Mouse (Mus musculus) ovary, postnatal 36 days (tissue): ENCODE data around the gene Lnx2.

Experiments used
- DNase-seq: peaks from one replicate; pipeline ENCODE4 v3.0.0; 2022; ENCODE audit warnings: low spot score, mixed read lengths

Gene Lnx2

GRCm38 (mm10) chr5:147077305-147078034, 1.1 kb upstream of the Lnx2 start:
- DNase-seq: peak; percentile 95

GRCm38 (mm10) chr5:147076799-147077165, 396 bp upstream of the Lnx2 start, which contains the start of gene Polr1d:
TSS of gene Polr1d (plus strand) at chr5:147077050.
- DNase-seq: no peak

- DNase-seq: no peak
Observed at GRCm38 (mm10) chr5:147075103-147076025, 1.0 kb downstream of the Lnx2 start.

DNA sequence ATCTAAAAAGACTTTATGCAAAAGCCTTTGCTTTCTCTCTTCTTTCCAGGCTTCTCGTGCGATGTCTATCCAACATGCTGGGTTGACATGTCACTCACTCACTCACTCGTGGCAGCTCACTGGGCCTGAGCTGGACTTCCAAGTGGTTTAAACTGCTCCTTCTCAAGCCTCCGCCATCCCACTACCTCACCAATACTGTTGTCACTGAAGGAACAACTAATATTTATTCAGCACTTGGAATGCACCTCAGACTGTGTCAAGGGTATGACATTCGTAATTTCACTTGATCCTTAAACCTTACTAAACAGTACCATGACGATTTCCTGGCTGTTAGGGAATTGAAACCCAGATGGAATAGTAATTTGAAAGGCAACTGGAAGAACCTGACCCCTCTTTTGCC, 2.6 kb downstream of the Lnx2 start:
- DNase-seq: no peak

DNA sequence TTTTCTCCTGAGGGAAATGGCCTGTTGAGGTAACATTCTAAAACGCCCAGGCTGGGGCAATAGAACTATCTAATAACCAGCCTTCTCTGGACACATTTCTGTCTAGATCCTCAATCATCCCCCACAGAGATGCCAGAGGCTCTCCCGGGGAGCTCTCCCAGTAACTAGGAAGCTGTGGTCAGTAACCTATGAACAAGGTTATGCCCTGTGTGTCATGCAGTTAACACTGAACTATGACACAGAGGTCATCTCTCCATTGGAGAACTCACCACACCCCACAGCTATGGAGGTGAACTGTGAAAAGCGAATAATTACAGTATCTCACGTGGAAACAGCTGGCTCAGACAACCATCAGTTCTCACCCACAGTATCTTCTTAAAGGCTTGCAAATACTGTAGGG, 4.5 kb downstream of the Lnx2 start:
- DNase-seq: no peak

DNA sequence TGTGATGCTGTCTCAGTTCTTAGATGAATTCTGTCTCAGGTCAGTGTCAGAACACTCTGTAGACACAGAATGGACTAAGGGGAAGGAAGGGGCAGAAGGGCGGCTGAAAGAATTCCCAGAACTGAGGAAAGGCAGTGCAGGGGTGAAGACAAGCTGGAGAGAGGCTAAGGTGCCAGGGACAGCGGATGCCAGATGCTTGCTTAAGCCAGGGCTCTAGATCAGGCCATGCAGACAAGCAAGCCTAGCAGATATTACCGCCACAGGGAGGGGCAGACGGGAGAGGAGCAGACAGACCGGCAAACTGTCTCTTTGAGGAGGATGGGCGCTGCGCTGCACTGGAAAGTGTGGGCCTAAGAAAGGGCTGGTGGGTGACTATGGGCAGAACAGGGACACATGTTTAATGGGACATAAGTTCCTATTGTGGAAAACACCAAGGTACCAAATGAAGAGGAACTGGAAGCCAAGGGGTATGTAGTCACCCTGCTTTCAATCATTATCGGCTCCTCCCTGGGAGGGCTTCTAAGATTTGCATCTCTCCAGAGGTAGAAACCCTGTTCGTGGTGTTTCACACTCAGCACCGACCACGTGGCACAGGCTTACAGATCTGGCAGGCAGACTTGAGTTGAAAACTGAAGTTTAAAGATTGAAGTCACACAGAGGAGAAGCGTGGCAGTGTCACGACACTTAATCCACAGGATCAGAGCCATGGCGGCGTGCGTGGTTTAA, 5.4 kb downstream of the Lnx2 start:
- no peak for DNase-seq

DNA sequence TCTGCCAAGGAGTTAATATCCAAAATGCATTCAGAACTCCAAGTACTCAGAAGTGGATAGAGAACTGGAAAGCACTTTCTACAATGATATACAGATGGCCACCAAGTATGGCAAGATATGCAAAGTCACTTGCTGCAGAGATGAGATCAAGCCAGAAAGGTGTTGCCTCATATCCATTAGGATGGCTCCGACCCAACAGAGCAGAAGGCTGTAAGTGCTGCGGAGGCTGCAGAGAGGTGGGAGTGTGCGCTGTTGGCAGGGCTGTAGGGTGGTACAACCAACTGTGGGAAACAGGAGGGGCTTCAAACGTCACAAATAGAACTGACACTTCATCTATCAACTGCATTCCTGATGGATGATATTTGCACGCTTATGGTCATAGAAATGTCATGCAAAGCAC, 7.5 kb downstream of the Lnx2 start:
- no peak for DNase-seq

DNA sequence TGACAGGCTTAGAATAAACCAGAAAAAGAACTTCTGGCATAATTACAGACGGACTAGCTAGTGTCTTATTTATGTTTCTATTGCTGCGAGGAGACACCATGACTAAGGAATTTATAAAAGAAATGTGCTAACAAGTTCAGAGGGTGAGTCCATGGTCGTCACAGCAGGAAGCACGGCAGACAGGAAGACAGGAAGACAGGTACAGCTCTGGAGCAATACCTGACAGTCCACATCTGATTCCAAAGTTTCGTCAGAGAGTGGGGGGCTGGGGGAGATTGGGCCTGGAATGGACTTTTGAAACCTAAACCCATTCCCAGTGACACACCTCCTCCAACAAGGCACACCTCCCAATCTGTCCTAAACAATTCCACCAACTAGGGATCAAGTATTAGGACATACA, 9.4 kb downstream of the Lnx2 start:
- no peak for DNase-seq

GRCm38 (mm10) chr5:147066129-147066528, 10.3 kb downstream of the Lnx2 start:
- no peak for DNase-seq

DNA sequence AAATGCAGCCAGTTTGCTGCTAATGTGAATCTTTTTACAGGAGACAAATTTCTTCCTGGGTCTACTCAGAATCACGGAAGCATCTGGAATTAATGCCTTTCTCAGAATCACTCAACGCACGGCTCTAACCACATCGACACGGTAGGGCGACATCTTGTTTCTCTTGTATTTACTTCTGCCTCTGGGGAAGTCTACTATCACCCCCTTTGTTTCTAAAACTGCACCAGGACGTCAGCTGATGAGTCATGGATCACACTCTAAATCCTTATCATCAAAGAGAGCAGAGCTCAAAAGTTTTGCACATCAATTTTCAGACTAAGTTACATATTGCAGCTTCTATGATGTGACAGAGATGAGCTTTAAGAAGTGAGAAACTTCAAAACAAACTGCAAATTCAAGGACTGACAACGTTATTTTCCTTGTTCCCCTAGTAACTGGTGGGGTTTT, 13.1 kb downstream of the Lnx2 start:
- no peak for DNase-seq

- no peak for DNase-seq
Observed at GRCm38 (mm10) chr5:147060024-147060423, 16.4 kb downstream of the Lnx2 start.

GRCm38 (mm10) chr5:147059319-147059718, 17.1 kb downstream of the Lnx2 start:
- no peak for DNase-seq

DNA sequence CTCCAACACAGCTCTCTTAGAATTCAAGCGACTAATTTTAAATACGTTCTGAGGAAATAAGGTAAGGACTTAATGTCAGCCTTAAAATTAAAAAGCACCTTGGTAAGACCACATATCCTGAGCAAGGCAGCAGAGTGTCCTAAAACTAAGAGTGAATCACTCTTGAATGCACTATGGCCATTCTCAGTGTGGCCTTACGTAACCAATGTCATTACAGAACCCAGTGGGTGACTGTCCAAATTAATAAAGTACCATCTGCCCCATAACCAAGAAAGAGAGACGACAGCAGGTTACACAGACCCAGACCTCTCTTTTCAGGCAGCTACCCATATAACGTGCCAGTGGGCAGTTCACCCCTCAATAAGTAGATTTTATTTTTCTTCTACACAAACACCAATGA, 17.7 kb downstream of the Lnx2 start:
- no peak for DNase-seq

GRCm38 (mm10) chr5:147057626-147058414, 18.6 kb downstream of the Lnx2 start:
- DNase-seq: no peak

DNA sequence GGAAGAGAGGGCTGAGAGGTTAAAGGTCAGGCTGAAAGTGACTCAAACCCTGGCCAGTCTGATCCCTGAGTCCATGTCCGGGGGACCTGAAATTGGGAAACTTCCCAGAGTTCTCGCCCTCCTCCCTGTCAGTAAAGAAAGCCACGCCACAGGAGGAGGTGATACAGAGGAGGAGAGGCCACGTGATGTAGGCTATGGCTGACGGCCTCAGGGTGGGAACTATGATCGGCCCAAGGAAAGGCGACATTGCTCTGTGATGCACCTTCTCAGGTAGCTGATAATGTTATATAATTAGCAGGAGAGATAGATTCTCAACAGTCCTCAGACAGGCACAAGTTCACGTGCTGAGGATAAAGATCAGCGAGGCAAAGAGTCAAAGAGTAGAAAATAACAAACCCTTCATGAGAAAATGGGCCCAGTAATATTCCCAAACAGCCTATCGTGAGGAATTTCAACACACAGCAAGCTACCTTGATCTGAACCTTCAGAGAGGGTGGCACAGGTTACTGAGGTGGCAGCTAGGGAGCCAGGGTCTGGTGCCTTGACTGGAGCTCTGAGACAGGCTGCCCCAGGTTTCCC, 19.6 kb downstream of the Lnx2 start:
- DNase-seq: no peak

DNA sequence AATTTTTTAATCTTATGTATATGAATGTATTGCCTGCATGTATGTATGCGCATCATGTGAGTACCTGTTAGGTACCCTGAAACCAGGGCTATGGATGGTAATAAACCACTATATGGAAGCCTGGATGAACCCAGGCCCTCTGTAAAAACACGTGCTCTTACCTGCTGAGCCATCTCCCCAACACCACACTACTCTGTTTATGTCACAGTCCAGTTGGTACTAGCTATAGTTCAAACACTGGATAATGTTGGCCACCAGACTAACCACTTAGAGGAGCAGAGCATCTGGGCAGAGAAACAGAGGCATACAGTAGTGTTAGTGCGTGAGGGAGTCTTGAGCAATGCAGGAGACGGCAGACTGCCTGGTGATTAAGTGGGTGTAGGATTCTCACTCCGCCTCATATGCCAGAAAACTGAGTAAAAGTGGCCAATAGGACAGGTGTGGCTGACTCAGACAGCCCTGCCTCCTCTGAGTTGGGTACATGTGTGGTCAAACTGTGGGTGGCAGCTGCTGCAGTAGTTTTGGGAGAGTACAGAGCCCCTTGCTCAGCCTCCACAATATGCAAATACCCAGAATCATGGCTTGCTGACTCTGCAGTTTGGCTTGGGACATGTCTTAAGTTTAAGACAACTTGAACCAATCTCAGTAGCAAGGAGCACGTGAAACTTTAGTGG, 20.7 kb downstream of the Lnx2 start:
- no peak for DNase-seq

GRCm38 (mm10) chr5:147054747-147055270, 21.6 kb downstream of the Lnx2 start:
- no peak for DNase-seq

GRCm38 (mm10) chr5:147054328-147054727, 22.1 kb downstream of the Lnx2 start:
- no peak for DNase-seq

GRCm38 (mm10) chr5:147053481-147053880, 22.9 kb downstream of the Lnx2 start:
- no peak for DNase-seq

DNA sequence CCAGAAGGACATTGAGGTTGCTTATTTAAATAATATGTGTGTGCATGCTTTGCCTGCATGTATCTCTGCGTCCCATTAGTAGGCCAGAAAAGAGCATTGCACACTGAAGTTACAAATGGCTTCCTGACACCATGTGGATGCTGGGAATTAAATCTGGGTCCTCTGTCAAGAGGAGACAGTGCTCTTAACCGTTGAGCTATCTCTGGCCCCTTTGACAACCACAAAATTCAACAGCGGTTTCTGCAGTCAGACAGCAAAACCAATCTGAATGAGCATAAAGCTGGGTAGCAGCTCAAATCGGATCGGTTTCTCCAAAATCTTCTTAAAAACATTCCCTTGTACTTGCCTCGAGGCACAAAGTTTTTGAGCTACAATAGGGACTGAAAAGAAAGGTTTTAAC, 23.3 kb downstream of the Lnx2 start:
- DNase-seq: no peak

GRCm38 (mm10) chr5:147052309-147052558, 24.2 kb downstream of the Lnx2 start:
- no peak for DNase-seq
